Mouse (Mus musculus) adrenal gland, adult 10 weeks (tissue): ENCODE results near the gene Gm21882. TPM values are rescaled to one million over a fixed set of nuclear protein-coding genes. Genes with fewer than 3 reads are reported as not detected.

Source experiments
- polyA plus RNA-seq: library from polyadenylated mRNA; stranded (reverse); fragments of 350-450 nt; fragmentation: Illumina TruSeq; extraction: RNeasy Lipid Tissue Mini Kit (QIAGEN cat#74804); gene quantifications from one replicate; pipeline ENCODE4 v1.2.3, GENCODE M21; 2014; ENCODE audit warnings: low read depth, low replicate concordance

Gm21882 gene
- not detected for polyA plus RNA-seq

DNA sequence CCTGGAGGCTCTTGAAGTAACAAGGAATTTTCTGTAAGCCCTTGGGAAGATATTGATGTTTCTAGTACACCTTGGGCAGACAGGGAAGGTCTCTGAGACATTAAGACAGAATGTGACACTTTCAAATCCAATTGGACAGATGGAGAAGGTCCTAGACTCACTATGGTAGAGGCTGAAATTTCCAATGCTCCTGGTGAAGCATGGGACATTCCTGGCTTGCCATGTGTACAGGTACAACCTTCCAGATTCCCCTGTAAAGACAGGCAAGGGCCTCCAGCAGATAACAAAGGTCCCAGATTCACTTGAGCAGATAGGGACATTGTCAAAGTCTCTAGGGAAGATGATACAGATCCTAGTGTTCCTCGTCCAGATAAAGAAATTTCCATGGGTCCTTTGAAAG lies at the start of gene Gm21882:
Gm21882 (minus strand) TSS at position 101 of the 400 bp plus-strand sequence.

Other genes starting within 250 kb of the Gm21882 start
- not detected for gene Gm21865, start 64.6 kb downstream of the Gm21882 start, polyA plus RNA-seq